9 mouse cellular contexts compared by ENCODE assay signal in the genomic region with DNA sequence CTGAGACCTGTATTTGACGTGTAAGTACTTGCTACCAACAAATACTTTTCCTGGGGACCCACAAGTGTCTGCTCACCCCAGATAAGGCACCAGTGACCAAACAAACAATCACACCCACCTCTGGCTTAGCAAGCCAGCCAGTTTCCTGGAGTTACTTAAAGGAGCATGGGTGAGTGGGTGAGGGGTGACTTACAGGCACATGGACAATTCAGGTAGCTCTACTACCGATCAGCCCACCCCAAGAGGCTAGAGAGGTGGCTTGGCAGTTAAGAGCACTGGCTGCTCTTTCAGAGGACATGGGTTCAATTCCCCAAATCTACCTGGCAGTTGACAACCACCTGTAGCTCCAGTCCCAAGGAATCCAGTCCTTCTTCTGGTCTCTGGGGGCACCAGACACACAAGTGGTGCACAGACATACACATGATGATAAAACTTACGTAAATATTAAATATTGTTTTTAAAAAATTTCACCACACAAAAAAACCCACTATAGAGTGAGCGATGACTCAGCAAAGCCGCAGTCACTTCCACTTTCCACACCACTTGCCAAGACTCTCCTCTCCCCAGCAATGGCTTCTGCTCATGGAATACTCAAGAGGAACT. TPM values are rescaled to one million over a fixed set of nuclear protein-coding genes. Genes with fewer than 3 reads are reported as not detected.
DNase-seq lines count a peak whose midpoint lies in the region; ATAC-seq and TF ChIP-seq lines count a peak whose summit lies in the region.
"Had no signal": no experiment of that assay in that cellular context is flagged by ENCODE, and none has a peak within 500 bp of the region (broad histone marks: within the 10 kb centered on the region; RNA-seq: fewer than 3 reads in every experiment).

No protein-coding gene starts in this region.

- no peak overlapping the region for H3K9ac ChIP-seq in midbrain, embryonic 15.5 days
- H3K9ac ChIP-seq in liver, embryonic 16.5 days (ENCODE audit: low read depth, low read length) = peak overlapping the region; percentile 29
- no peak overlapping the region for H3K9ac ChIP-seq in stomach, postnatal 0 days (ENCODE audit: low read length)

- no peak for DNase-seq in midbrain, embryonic 10.5 days (ENCODE audit: low spot score)
- peak; percentile 73 for DNase-seq in c-Kit-positive CD71-positive TER-119-negative erythroid progenitor cells, embryonic 14.5 days (ENCODE audit: low read depth)
- peak; percentile 59 for DNase-seq in stomach, postnatal 0 days (ENCODE audit: low spot score)
- no peak for DNase-seq in embryonic facial prominence, embryonic 10.5 days (ENCODE audit: low spot score)
- no peak for DNase-seq in thymus, postnatal 14 days
- DNase-seq in embryo, embryonic 11 days = no peak
- DNase-seq: kidney, adult 18-20 months had no signal

- no peak overlapping the region for H3K4me3 ChIP-seq in midbrain, embryonic 10.5 days
- H3K4me3 ChIP-seq in midbrain, embryonic 15.5 days = no peak overlapping the region
- H3K4me3 ChIP-seq in liver, embryonic 16.5 days (ENCODE audit: low read depth, low read length) = peak overlapping the region; percentile 2
- no peak overlapping the region for H3K4me3 ChIP-seq in stomach, postnatal 0 days (ENCODE audit: low read depth, low read length)
- no peak overlapping the region for H3K4me3 ChIP-seq in embryonic facial prominence, embryonic 10.5 days

- WGBS in midbrain, embryonic 10.5 days = 88% methylated on average over 5 of the region's 5 CpGs
- WGBS in midbrain, embryonic 15.5 days = 89% methylated on average over 5 of the region's 5 CpGs
- WGBS in liver, embryonic 16.5 days (ENCODE audit: insufficient replicate concordance) = 18% methylated on average over 5 of the region's 5 CpGs
- 61% methylated on average over 5 of the region's 5 CpGs for WGBS in stomach, postnatal 0 days
- 89% methylated on average over 5 of the region's 5 CpGs for whole genome bisulfite sequencing in embryonic facial prominence, embryonic 10.5 days

- peaks cover 9% of the 10 kb centered on the region for H3K4me1 ChIP-seq in midbrain, embryonic 10.5 days
- H3K4me1 ChIP-seq in midbrain, embryonic 15.5 days = no peaks in the 10 kb centered on the region
- peaks cover 31% of the 10 kb centered on the region for H3K4me1 ChIP-seq in liver, embryonic 16.5 days (ENCODE audit: control insufficient read depth, low read depth, low read length)
- no peaks in the 10 kb centered on the region for H3K4me1 ChIP-seq in stomach, postnatal 0 days (replicated peaks; ENCODE audit: control insufficient read depth, insufficient read depth)
- H3K4me1 ChIP-seq in embryonic facial prominence, embryonic 10.5 days = peaks cover 6% of the 10 kb centered on the region

- no peak for TF ChIP-seq CTCF in stomach, postnatal 0 days (IDR thresholded peaks at IDR 0.05; ENCODE audit: low read depth)

- TF ChIP-seq EP300 in stomach, postnatal 0 days (optimal IDR thresholded peaks at IDR 0.05) = no peak

- peak overlapping the region; percentile 49; the same call in 1 of the 2 replicates for H3K27ac ChIP-seq in midbrain, embryonic 10.5 days (replicated peaks)
- H3K27ac ChIP-seq in midbrain, embryonic 15.5 days = no peak overlapping the region
- H3K27ac ChIP-seq in liver, embryonic 16.5 days (ENCODE audit: low read length) = peak overlapping the region; percentile 84
- peak overlapping the region; percentile 63 for H3K27ac ChIP-seq in stomach, postnatal 0 days (replicated peaks)
- no peak overlapping the region for H3K27ac ChIP-seq in embryonic facial prominence, embryonic 10.5 days (replicated peaks)

- no peak for ATAC-seq in midbrain, embryonic 15.5 days (replicated peaks)
- peak; percentile 93 for ATAC-seq in liver, embryonic 16.5 days (ENCODE audit: low read depth)
- ATAC-seq in stomach, postnatal 0 days (ENCODE audit: low FRiP score, low TSS enrichment) = peak; percentile 87

- H3K36me3 ChIP-seq in midbrain, embryonic 10.5 days = no peaks in the 10 kb centered on the region
- H3K36me3 ChIP-seq in midbrain, embryonic 15.5 days (replicated peaks) = no peaks in the 10 kb centered on the region
- no peaks in the 10 kb centered on the region for H3K36me3 ChIP-seq in liver, embryonic 16.5 days (ENCODE audit: control insufficient read depth, insufficient read depth)
- H3K36me3 ChIP-seq in stomach, postnatal 0 days (ENCODE audit: control insufficient read depth, insufficient read depth, low read length) = no peaks in the 10 kb centered on the region
- H3K36me3 ChIP-seq in embryonic facial prominence, embryonic 10.5 days (replicated peaks) = no peaks in the 10 kb centered on the region

- no peak overlapping the region for H3K4me2 ChIP-seq in midbrain, embryonic 15.5 days
- H3K4me2 ChIP-seq in liver, embryonic 16.5 days (ENCODE audit: low read depth, low read length) = peak overlapping the region; percentile 50
- H3K4me2 ChIP-seq in stomach, postnatal 0 days (replicated peaks; ENCODE audit: low read depth) = no peak overlapping the region

- H3K9me3 ChIP-seq in midbrain, embryonic 10.5 days (replicated peaks) = peaks cover 4% of the 10 kb centered on the region; the same call in 1 of the 2 replicates
- no peaks in the 10 kb centered on the region for H3K9me3 ChIP-seq in midbrain, embryonic 15.5 days
- no peaks in the 10 kb centered on the region; the same call in 1 of the 2 replicates for H3K9me3 ChIP-seq in liver, embryonic 16.5 days (replicated peaks; ENCODE audit: control insufficient read depth, low read length)
- no peaks in the 10 kb centered on the region for H3K9me3 ChIP-seq in stomach, postnatal 0 days (ENCODE audit: control insufficient read depth, low read length)
- H3K9me3 ChIP-seq in embryonic facial prominence, embryonic 10.5 days = no peaks in the 10 kb centered on the region

- H3K27me3 ChIP-seq in midbrain, embryonic 10.5 days (ENCODE audit: low read depth, poor library complexity, severe bottlenecking) = no peaks in the 10 kb centered on the region
- H3K27me3 ChIP-seq in midbrain, embryonic 15.5 days (replicated peaks) = no peaks in the 10 kb centered on the region
- H3K27me3 ChIP-seq in liver, embryonic 16.5 days (ENCODE audit: control insufficient read depth, insufficient read depth, low read depth, low read length) = no peaks in the 10 kb centered on the region
- H3K27me3 ChIP-seq in stomach, postnatal 0 days (ENCODE audit: control insufficient read depth, insufficient read depth, low read length) = no peaks in the 10 kb centered on the region
- H3K27me3 ChIP-seq in embryonic facial prominence, embryonic 10.5 days (replicated peaks; ENCODE audit: low read depth, poor library complexity, severe bottlenecking) = no peaks in the 10 kb centered on the region

RNA-seq across cellular contexts. Expression of gene Fads1, which starts 9.5 kb away (rescaled TPM):
- 171 and 192 TPM in 2 replicates for polyA plus RNA-seq in midbrain, embryonic 10.5 days (2016; fragmentation: Nextera tagmentation; extraction: Ambion mirVana)
- polyA plus RNA-seq in midbrain, embryonic 15.5 days (2015; fragmentation: Nextera tagmentation; extraction: Ambion mirVana) = 175 and 182 TPM in 2 replicates
- 79.4 and 92.4 TPM in 2 replicates for polyA plus RNA-seq in liver, embryonic 16.5 days (2015; fragmentation: Nextera tagmentation; extraction: Ambion mirVana)
- polyA plus RNA-seq in stomach, postnatal 0 days (2015; fragmentation: Nextera tagmentation; extraction: Ambion mirVana) = 36.3 TPM in 2 replicates
- polyA plus RNA-seq in embryonic facial prominence, embryonic 10.5 days (2016; fragmentation: Nextera tagmentation; extraction: Ambion mirVana) = 151 and 156 TPM in 2 replicates

RNA-seq across cellular contexts. Expression of gene Tmem258, which starts 30.6 kb away (rescaled TPM):
- 351 and 361 TPM in 2 replicates for polyA plus RNA-seq in midbrain, embryonic 10.5 days (2016; fragmentation: Nextera tagmentation; extraction: Ambion mirVana)
- 324 and 334 TPM in 2 replicates for polyA plus RNA-seq in midbrain, embryonic 15.5 days (2015; fragmentation: Nextera tagmentation; extraction: Ambion mirVana)
- 277 and 304 TPM in 2 replicates for polyA plus RNA-seq in liver, embryonic 16.5 days (2015; fragmentation: Nextera tagmentation; extraction: Ambion mirVana)
- 330 and 370 TPM in 2 replicates for polyA plus RNA-seq in stomach, postnatal 0 days (2015; fragmentation: Nextera tagmentation; extraction: Ambion mirVana)
- 379 and 394 TPM in 2 replicates for polyA plus RNA-seq in embryonic facial prominence, embryonic 10.5 days (2016; fragmentation: Nextera tagmentation; extraction: Ambion mirVana)

RNA-seq across cellular contexts. Expression of gene Fen1, which starts 30.8 kb away (rescaled TPM):
- polyA plus RNA-seq in midbrain, embryonic 10.5 days (2016; fragmentation: Nextera tagmentation; extraction: Ambion mirVana) = 165 and 188 TPM in 2 replicates
- polyA plus RNA-seq in midbrain, embryonic 15.5 days (2015; fragmentation: Nextera tagmentation; extraction: Ambion mirVana) = 25.5 and 27.8 TPM in 2 replicates
- polyA plus RNA-seq in liver, embryonic 16.5 days (2015; fragmentation: Nextera tagmentation; extraction: Ambion mirVana) = 114 and 125 TPM in 2 replicates
- 27.8 and 29.2 TPM in 2 replicates for polyA plus RNA-seq in stomach, postnatal 0 days (2015; fragmentation: Nextera tagmentation; extraction: Ambion mirVana)
- polyA plus RNA-seq in embryonic facial prominence, embryonic 10.5 days (2016; fragmentation: Nextera tagmentation; extraction: Ambion mirVana) = 183 and 199 TPM in 2 replicates

Comparison
In these comparisons a context has a peak if more than half of its experiments do, and no peak if none do; other contexts are left out.
1. H3K27ac ChIP-seq: peak in midbrain, embryonic 10.5 days (single experiment), liver, embryonic 16.5 days (single experiment) and stomach, postnatal 0 days (single experiment); none in midbrain, embryonic 15.5 days (single experiment) and embryonic facial prominence, embryonic 10.5 days (single experiment).
2. DNase-seq: peak in c-Kit-positive CD71-positive TER-119-negative erythroid progenitor cells, embryonic 14.5 days (single experiment) and stomach, postnatal 0 days (single experiment); none in midbrain, embryonic 10.5 days (single experiment), embryonic facial prominence, embryonic 10.5 days (single experiment), thymus, postnatal 14 days (single experiment) and embryo, embryonic 11 days (single experiment).